Mouse (Mus musculus): ENCODE measurements around the gene Sap30bp.

Sap30bp gene

GRCm38 (mm10) chr11:115992098-115992497 lies 59.0 kb downstream of the Sap30bp start:
- no peak for DNase-seq (ENCODE audit: low read depth, low spot score)
- Histone ChIP-seq H3K36me3 (ENCODE audit: control insufficient read depth, insufficient read depth, low read length, poor library complexity, severe bottlenecking) (no peaks in the 10 kb centered on the region), H3K27me3 (ENCODE audit: control insufficient read depth, insufficient read depth, low read length, poor library complexity, severe bottlenecking) (no peaks in the 10 kb centered on the region; the same call in 1 of the 2 replicates)

GRCm38 (mm10) chr11:115995256-115995655 lies 62.2 kb downstream of the Sap30bp start:
- DNase-seq (ENCODE audit: low read depth, low spot score) = no peak
- no peaks in the 10 kb centered on the region for H3K36me3 ChIP-seq (ENCODE audit: control insufficient read depth, insufficient read depth, low read length, poor library complexity, severe bottlenecking)
- H3K27me3 ChIP-seq (ENCODE audit: control insufficient read depth, insufficient read depth, low read length, poor library complexity, severe bottlenecking) = no peaks in the 10 kb centered on the region

- DNase-seq (ENCODE audit: low read depth, low spot score) = no peak
- Histone ChIP-seq H3K27me3 (ENCODE audit: control insufficient read depth, insufficient read depth, low read length, poor library complexity, severe bottlenecking) (no peaks in the 10 kb centered on the region), H3K36me3 (ENCODE audit: control insufficient read depth, insufficient read depth, low read length, poor library complexity, severe bottlenecking) (no peaks in the 10 kb centered on the region)
These were observed 64.0 kb downstream of the Sap30bp start for GRCm38 (mm10) chr11:115997047-115997446.

GRCm38 (mm10) chr11:115997662-115998061 lies 64.6 kb downstream of the Sap30bp start:
- Histone ChIP-seq H3K27me3 (ENCODE audit: control insufficient read depth, insufficient read depth, low read length, poor library complexity, severe bottlenecking) (no peaks in the 10 kb centered on the region), H3K36me3 (ENCODE audit: control insufficient read depth, insufficient read depth, low read length, poor library complexity, severe bottlenecking) (no peaks in the 10 kb centered on the region)
- no peak for DNase-seq (ENCODE audit: low read depth, low spot score)

GRCm38 (mm10) chr11:115999027-115999426 lies 65.9 kb downstream of the Sap30bp start:
- no peaks in the 10 kb centered on the region for H3K36me3 ChIP-seq (ENCODE audit: control insufficient read depth, insufficient read depth, low read length, poor library complexity, severe bottlenecking)
- DNase-seq (ENCODE audit: low read depth, low spot score) = peak; percentile 19
- H3K27me3 ChIP-seq (ENCODE audit: control insufficient read depth, insufficient read depth, low read length, poor library complexity, severe bottlenecking) = no peaks in the 10 kb centered on the region

GRCm38 (mm10) chr11:115999538-116000143 lies 66.6 kb downstream of the Sap30bp start:
- Histone ChIP-seq H3K36me3 (ENCODE audit: control insufficient read depth, insufficient read depth, low read length, poor library complexity, severe bottlenecking) (no peaks in the 10 kb centered on the region), H3K27me3 (ENCODE audit: control insufficient read depth, insufficient read depth, low read length, poor library complexity, severe bottlenecking) (no peaks in the 10 kb centered on the region)
- peak; percentile 88 for DNase-seq (ENCODE audit: low read depth, low spot score)

- no peaks in the 10 kb centered on the region for H3K27me3 ChIP-seq (ENCODE audit: control insufficient read depth, insufficient read depth, low read length, poor library complexity, severe bottlenecking)
- no peaks in the 10 kb centered on the region for H3K36me3 ChIP-seq (ENCODE audit: control insufficient read depth, insufficient read depth, low read length, poor library complexity, severe bottlenecking)
- no peak for DNase-seq (ENCODE audit: low read depth, low spot score)
These were observed 67.5 kb downstream of the Sap30bp start for GRCm38 (mm10) chr11:116000607-116001006.

- H3K27me3 ChIP-seq (ENCODE audit: control insufficient read depth, insufficient read depth, low read length, poor library complexity, severe bottlenecking) = no peaks in the 10 kb centered on the region
- no peaks in the 10 kb centered on the region for H3K36me3 ChIP-seq (ENCODE audit: control insufficient read depth, insufficient read depth, low read length, poor library complexity, severe bottlenecking)
- no peak for DNase-seq (ENCODE audit: low read depth, low spot score)
These were observed 68.6 kb downstream of the Sap30bp start for GRCm38 (mm10) chr11:116001725-116002124.

GRCm38 (mm10) chr11:116002894-116003293 lies 69.8 kb downstream of the Sap30bp start:
- H3K27me3 ChIP-seq (ENCODE audit: control insufficient read depth, insufficient read depth, low read length, poor library complexity, severe bottlenecking) = no peaks in the 10 kb centered on the region
- H3K36me3 ChIP-seq (ENCODE audit: control insufficient read depth, insufficient read depth, low read length, poor library complexity, severe bottlenecking) = no peaks in the 10 kb centered on the region
- peak; percentile 6 for DNase-seq (ENCODE audit: low read depth, low spot score)

GRCm38 (mm10) chr11:116004186-116004823 lies 71.2 kb downstream of the Sap30bp start:
- peaks cover 2% of the 10 kb centered on the region; the same call in 1 of the 2 replicates for H3K36me3 ChIP-seq (ENCODE audit: control insufficient read depth, insufficient read depth, low read length, poor library complexity, severe bottlenecking)
- H3K27me3 ChIP-seq (ENCODE audit: control insufficient read depth, insufficient read depth, low read length, poor library complexity, severe bottlenecking) = no peaks in the 10 kb centered on the region
- peak; percentile 2 for DNase-seq (ENCODE audit: low read depth, low spot score)

- no peaks in the 10 kb centered on the region for H3K27me3 ChIP-seq (ENCODE audit: control insufficient read depth, insufficient read depth, low read length, poor library complexity, severe bottlenecking)
- peaks cover 2% of the 10 kb centered on the region; the same call in 1 of the 2 replicates for H3K36me3 ChIP-seq (ENCODE audit: control insufficient read depth, insufficient read depth, low read length, poor library complexity, severe bottlenecking)
- DNase-seq (ENCODE audit: low read depth, low spot score) = peak; percentile 81
These were observed 72.0 kb downstream of the Sap30bp start for GRCm38 (mm10) chr11:116004840-116005700.

- peaks cover 2% of the 10 kb centered on the region; the same call in 1 of the 2 replicates for H3K36me3 ChIP-seq (ENCODE audit: control insufficient read depth, insufficient read depth, low read length, poor library complexity, severe bottlenecking)
- DNase-seq (ENCODE audit: low read depth, low spot score) = peak; percentile 15
- no peaks in the 10 kb centered on the region for H3K27me3 ChIP-seq (ENCODE audit: control insufficient read depth, insufficient read depth, low read length, poor library complexity, severe bottlenecking)
These were observed 72.8 kb downstream of the Sap30bp start for GRCm38 (mm10) chr11:116005701-116006419.

- DNase-seq (ENCODE audit: low read depth, low spot score) = no peak
- Histone ChIP-seq H3K27me3 (ENCODE audit: control insufficient read depth, insufficient read depth, low read length, poor library complexity, severe bottlenecking) (no peaks in the 10 kb centered on the region), H3K36me3 (ENCODE audit: control insufficient read depth, insufficient read depth, low read length, poor library complexity, severe bottlenecking) (peaks cover 2% of the 10 kb centered on the region; the same call in 1 of the 2 replicates)
These were observed 74.2 kb downstream of the Sap30bp start for GRCm38 (mm10) chr11:116007095-116007850.

- DNase-seq (ENCODE audit: low read depth, low spot score) = no peak
- no peaks in the 10 kb centered on the region for H3K27me3 ChIP-seq (ENCODE audit: control insufficient read depth, insufficient read depth, low read length, poor library complexity, severe bottlenecking)
- peaks cover 2% of the 10 kb centered on the region; the same call in 1 of the 2 replicates for H3K36me3 ChIP-seq (ENCODE audit: control insufficient read depth, insufficient read depth, low read length, poor library complexity, severe bottlenecking)
These were observed 75.3 kb downstream of the Sap30bp start for GRCm38 (mm10) chr11:116008411-116008810.

All from splenic B cell, adult 2 months (primary cell).